Mouse (Mus musculus) right cerebral cortex, postnatal 25 days (tissue): ENCODE data around the gene Kansl3.
A peak's percentile ranks its signal among the peaks of the same experiment; 100 is the strongest.

Experiments used
- DNase-seq: peaks from one replicate; pipeline ENCODE4 v3.0.0; 2022

The Kansl3 gene

DNA sequence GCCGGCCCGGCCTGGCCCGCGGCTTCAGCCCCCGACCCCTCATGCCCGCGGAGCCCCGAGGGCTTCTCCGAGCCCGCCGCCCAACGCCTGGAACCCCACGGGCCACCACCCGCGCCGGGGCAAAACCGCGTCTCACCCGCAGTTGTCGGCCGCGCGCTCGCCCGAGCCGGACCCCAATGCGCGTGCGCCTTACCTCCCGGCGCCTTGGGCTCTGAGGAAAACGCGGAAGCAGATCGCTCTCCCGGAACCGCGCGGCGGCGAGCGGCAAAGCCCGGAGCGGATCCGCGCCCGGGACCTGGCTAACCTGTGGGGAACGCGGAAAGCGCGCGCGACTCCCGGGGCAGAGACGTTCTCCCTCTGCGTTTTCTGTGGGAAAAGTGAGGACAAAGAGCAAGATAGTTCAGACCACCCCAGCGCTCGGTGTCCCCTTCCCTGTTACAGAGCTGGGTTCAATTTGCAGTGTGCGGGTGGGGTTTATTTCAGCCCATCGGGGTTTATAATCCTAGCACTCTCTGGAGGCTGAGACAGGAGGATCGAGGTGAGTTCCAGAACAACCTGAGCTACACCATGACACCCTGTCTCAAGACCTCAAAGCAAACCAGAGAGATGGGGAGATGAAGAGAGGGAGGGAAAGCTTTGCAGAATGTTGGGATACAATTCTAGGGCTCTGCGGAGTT is at the start of gene Kansl3:
Gene Kansl3 (minus strand): TSS at position 213 of the 677 bp plus-strand sequence.
- DNase-seq: peak; percentile 87

DNA sequence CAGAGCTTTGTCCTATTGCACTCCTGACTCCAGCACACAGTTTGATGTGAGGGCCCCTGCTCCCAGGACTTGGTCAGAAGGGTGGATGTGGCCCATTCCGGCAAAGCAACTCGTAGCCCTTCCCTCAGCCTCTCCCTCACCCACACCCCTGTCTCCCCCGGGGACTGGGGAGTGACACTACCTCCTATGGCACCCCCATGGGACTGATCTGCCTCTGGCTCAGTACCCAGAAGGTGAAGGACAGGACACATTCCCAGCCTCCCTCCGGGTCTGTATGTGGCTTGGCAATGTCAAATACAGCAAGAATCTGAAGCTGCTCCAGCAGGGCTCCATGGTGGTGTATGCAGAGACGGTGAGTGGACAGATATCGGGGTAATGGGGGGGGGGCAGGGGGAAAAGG is 35.5 kb upstream of the Kansl3 start:
- no peak for DNase-seq

DNA sequence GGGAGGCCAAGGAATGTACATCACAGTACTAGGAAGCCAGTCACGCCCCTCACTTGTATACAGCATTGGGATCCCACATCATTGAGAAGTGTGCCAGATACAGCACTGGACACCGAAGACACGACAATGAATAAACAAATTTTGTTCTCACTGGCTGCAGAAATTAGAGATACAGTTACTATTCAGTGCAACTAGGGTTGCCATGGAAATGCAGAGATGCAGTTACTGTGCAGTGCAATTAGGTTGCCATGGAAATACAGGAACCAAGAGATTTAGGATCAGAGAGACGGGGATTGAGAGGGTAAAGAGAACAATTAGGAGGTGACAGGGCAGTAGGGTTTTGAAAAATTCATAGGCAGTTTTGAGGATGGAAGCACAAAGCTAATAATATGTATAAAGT is 32.5 kb upstream of the Kansl3 start:
- no peak for DNase-seq

DNA sequence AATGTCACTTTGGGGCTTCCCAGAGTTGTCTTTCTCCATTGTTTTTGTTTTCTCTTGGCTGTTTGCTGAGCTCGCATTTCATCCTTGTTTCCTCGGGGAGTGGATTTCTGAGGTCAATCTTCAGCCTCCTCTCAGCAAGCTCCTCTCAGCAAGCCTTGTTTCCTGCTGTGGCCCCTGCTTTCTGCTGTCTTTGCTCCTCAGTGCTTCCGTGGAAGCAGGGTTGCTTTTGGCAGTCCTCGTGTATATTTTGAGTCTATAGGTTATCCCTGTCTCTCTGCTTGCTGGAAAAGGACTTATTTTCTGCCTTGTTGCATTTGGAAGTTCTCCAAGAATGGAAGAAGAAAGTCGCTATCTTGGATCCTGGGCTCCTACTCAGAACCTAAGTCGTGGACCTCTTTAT is 28.1 kb upstream of the Kansl3 start:
- DNase-seq: no peak

DNA sequence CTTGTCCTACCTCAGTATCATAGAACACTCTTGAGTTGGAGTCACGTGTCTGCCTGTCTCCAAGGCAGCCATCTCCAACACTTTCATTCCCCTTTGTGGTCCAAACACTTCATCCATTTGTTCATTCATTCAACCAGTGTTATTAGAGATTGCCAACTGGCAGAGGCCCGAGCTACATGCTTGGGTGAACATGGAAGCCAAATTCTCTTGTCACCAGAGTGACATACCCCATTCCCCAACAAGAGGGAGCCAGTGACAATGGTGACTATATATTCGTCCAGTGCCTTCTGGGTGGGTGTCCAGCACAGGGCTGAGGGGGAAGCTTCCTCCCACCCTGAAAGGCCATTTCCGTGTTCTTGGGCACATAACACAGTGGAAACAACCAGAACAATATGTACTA is 10.6 kb upstream of the Kansl3 start:
- no peak for DNase-seq

DNA sequence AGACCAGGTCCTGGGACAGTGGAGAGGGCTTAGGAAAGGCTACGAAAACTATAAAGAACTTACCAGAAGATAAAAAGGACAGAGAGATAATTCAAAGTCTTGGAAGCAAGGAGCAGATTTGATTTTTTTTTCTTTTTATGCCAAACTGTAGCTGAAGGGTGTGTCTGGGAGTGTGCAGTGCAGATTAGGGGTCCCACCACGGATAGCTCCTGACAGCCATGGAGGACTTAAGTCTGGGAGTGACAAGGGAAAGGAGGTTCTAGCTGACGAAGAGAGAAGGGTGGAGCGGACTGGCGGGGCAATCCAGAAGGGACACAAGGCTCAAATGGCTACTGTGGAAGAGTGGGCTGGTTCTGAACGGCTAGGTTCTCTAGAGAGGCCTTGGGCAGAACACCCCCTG is 9.9 kb upstream of the Kansl3 start:
- DNase-seq: no peak

DNA sequence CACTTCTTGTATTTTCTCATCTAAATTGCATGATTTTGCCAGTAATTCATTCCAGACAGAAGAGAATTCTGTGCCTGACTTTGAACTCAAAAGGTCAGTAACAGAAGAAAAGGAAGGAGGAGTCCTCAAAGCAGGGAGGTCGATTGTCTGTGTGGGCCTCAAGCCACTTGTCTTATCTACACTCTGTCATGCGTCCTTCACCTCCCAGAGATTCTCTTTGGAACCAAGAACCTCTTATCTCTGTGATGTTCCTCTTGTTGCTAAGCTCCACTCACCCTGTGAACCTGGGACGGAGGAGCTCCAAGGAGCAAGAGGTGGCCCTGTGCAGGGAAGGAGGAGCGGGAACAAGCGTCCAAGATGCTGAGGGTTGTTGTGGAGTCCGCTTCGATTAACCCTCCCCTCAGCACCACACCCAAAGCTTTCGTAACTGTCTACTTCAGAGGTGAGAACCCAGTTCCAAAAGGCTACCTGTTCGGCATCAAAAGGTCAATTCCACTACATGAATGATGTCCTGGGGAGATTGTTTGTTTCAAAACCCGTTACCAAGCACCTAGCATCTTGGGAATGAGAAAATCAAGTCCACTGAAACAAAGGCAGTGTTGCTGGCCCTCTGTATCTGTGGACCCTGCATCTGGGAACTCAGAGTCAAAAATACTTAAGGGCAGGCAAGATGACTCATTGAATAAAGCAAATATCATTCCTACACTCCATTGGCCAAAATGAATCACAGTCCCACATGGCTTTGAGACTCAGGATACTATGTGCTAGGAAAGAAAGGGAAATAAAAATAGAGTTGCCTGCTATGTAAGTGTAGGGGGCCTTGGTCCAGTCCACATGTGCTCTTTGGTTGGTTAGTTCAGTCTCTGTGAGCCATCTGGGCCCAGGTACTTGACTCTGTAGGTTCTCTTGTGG is 3.2 kb upstream of the Kansl3 start, which contains the start of gene Fer1l5:
Gene Fer1l5 (plus strand): TSS at position 358 of the 912 bp plus-strand sequence.
- DNase-seq: no peak

DNA sequence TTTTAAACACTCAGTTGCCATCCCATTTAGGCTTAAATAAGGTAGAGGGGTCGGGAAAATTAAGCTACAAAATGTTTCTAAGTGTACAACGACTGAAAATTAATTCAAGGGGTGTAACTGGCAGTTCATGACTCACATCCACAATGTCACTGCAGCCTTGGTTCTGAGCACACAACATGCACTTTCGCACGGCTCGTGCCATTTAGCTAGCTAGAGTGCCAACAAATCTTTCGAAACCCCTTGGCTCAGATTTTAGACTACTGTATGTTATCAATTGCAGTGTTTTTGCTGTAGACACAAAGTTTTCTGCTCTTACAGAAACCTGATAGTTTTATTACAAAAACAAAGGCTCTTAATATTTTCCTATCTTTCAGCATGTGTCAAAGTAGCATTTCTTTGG is 1.9 kb upstream of the Kansl3 start:
- no peak for DNase-seq

DNA sequence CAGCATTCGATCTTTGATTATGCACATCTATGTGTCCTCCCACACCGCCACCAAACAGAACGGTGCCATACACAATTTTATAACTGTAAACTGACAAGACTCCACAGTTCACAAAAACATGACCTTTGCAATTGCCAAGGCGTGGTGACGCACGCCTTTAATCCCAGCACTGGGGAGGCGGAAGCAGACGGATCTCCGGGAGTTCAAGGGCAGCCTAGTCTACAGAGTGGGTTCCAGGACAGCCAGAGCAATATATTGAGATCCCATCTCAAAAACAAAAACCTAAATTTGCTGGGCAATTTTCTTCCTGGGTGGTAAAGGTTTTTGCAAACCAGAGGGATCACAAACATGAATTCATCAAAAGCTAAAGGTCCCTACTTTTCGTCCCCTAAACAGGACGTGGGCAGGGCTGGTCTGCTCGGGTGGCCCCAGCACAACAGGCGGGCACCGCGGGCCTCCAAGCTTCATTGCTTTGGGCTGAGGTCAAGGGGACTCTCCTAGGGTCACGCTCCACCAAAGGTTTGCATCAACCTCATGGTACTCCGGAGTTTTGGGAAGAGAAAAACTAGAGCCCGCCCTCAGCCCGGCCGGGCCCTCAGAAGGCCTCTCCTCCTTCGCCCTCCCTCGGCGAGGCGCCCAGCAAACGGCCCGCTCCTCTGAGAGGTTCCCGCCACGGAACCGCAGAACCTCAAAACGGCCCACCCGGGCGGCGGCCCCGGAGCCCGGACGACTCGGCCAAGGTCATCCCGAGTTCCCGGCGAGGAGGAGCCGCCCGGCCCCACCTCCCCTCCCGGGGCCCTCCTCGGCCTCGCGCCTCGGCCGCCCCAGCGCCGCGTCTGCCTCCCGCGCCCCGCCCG is 641 bp downstream of the Kansl3 start:
- no peak for DNase-seq

DNA sequence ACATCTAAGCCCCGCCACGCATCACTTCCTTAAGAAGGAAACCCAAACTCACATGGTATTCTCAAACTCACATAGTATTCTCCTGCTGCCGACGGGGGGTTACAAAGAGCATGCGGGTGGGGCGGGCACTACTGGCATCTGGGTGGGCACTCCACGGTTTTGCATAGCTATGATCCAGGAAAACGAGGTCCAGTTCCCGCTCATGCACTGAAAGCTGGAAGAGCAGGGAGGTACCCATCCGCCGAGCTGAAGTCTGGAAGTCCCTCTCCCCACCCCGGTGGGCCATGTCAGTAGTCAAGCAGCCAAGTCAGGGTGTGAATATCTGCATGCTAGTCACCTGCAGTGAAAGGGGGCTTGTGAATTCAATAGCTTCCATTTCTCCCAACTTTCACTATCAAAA is 1.3 kb downstream of the Kansl3 start:
- DNase-seq: no peak

DNA sequence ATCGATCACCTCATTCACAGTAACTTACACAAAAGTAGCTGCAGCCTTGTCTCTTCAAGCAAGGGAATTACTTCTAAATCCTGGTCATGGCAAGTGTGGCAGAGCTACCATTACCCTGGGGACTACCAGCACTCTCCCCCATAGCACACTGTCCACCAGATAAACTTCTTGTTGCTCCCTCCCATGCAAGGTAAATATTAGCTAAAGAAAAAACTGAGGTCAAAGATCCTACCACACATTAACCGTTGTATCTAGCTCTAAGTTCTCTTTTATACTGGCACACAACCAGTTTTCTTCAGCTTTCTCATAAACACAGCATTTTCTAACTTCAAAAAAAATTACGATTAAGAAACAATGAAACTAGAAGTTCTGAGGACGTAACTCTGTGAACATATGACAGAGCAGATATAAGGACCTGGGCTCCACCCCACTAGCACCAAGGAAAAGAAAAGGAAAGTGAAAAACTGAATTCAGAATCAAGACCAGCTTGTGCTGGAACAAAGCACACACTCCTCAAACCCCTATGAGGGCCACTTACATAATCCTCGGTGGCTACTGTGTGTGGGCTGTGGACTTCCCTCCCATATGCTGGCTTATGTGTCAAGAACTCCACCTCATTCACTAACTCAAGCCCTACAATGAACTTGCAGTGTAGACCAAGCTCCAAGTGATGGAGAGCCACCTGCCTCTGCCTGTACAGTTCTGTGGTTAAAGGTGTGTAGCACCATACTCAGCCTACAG is 11.9 kb downstream of the Kansl3 start:
- no peak for DNase-seq

DNA sequence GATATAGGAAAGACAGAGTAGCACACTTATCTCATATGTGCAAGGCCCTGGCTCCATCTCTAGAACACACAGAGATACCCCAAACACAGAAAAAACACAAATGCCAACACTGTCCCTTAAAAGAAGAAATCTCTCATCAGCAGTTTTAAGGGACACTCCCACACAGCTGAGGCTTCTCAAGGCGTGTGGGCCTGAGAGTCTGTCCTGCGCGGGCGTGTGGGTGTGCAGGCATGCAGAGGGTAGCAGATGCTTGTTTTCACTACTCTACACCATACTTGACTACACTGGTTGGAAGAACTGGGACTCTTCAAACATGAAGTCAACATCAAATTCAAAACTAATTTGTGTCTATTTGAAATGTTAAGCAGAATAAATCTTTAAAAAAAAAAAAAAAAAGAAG is 16.6 kb downstream of the Kansl3 start:
- peak; percentile 17 for DNase-seq

DNA sequence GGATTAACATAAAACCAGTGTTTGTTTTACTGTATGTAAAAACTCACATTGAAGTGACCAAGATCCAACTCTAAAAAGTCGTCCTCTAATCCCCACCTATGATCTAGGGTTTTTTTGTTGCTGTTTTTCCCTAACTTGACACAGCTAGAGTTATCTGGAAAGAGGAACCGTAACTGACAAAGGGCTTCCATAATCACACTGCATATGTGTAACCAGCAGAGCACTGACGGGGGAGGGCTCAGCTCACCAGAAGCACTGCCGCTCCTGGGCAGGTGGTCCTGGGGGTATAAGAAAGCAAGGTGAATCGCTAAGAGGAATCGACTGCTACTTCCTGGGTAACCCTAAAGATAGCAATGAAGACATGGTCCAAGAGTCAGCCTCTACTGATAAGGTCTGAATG is 26.4 kb downstream of the Kansl3 start:
- DNase-seq: no peak

DNA sequence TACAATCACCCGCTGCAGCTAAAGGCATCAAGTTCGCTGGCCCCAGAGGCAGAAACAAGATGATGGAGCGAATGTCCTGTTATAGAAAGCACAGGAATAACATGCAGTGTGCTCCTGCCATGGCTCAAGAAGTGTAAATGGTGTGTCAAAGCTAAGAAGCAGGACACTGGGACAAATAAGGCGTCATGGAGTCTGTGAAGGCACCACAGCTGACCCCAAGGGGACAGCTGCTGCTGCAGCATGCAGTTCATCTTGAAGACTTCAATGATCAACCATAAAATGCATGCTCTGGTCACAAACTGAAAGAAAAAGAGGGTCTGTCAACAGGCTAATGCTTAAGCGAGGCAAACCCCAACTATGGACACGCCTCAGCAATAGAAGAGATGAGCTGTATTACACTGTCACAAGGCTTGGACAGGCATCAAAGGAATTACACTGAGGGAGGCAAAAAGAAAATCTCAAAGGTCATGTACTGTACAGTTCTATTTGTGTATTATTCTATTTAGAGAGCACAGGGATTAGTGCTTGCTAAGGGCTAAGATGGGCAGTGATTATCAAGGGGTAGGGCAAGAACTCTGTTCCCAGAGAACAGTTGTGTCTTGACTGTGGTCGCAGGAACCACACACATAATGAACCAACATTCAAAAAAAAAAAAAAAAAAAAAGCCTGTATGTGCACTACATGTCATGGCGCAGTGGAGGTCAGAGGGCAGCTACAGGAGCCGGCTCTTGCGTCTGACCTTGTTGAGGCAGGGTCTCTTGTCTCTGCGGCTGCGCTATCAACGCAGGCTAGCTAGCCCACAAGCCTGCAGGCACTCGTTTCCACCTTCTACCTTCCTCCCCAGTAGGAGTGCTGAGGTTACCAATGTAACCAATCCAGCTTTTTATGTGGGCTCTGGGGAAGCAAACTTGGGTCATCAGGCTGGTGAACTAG is 35.8 kb downstream of the Kansl3 start:
- no peak for DNase-seq

DNA sequence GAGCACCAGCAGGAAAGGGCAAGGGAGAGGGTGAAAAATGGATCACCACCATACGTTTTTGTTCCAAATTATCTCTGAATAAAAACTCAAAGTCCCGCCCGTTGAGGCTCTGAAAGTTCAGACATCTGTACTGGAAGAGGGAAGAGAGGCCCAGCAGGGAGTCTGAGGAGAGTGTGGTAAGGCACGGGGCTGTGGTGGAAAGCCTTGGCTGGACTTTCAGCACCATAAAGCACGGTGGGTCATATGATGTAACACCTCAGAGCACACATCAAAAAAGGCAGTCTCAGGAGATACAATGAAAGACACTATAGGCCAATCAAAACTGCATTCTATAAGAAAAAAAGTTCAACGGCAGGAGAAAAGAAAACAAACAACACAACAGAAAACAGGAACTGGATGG is 37.2 kb downstream of the Kansl3 start:
- DNase-seq: no peak

DNA sequence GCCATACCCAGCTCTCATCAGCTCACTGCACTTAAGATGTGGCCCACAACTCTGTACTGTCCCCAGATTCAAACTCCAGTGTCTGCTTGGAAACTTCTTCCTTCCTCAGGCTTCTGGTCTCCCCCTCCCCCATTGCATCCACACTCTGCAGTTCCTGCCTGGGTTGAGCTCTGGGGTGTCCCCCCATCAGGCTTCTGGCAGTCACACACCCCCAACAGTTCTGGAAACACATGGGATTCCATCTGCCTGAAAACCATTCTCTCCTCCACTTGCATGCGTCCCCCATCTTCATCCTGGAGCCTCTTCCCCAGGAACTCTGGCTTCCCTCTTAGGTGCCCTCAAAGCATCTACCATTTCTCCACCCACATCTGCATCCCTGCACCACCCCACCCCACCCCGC is 42.2 kb downstream of the Kansl3 start:
- no peak for DNase-seq

DNA sequence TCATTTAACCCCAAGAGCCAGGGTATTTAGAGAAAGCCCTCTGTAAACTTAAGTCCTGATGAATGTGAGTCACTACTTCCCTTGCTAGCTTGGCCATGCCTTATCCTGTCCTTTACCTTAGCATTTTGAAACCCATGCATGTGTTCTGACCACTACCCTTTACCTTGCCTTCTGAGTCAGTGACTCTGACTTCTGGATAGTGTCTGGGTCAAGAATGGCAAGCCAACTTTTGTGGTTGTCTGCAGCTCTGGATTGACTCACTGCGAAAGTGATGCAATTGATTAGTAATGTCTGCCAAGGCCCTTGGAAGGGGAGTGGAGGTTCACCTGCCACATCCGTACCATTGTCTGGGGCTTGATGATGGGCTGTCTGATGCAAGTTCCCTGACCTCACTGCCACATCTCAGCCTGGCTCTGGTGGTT is 43.1 kb downstream of the Kansl3 start:
- no peak for DNase-seq

DNA sequence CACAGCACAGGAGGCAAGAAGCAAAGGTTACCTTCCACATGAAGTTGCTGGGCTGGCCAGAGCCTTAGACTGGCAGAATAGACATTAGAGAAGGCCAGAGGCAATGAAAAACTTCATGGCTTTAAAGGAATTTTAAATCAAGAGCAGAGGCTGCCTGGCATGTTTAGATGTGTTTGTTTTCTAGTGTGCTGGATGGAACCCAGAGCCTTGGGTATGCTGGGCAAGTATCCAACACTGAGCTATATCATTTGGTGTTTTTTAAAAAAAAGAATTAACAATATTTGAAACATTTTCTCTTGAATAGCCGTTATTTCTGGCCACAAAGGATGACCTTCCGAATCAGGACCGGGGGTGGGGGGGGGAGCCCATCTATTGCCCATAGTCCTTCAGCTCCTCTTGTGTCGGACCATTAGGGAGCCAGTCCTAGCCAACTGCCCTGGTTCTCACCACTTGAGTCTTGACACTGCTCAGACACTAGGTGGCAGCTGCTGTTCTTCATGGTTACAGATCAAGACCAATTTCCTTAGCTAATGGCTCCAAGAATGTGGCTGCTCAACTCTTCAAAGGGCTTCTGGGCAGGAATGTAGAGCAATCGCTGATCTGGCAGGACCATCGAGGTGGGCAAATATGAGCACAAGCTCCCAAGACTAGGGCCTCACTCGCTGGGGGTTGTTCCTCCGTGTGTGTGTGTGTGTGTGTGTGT is 45.1 kb downstream of the Kansl3 start:
- DNase-seq: no peak

DNA sequence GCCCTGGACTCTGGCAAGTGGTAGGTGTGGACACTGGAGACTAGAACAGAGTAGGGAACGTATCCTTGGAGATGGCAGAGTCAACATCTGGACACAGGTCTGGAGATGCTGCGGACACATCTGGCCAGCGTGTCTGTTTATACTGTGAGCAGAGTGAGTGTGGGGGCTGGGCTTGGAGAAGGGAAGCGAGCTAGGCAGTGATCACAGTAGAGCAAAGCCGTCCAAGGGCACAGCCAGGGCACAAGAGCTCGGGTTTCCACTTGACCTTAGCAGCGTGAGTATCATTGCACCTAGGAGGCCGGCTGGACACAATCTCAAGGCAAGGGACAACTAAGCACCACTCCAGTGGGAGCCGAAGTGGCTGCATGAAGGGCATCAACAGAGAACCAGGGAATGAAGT is 45.9 kb downstream of the Kansl3 start:
- DNase-seq: no peak

DNA sequence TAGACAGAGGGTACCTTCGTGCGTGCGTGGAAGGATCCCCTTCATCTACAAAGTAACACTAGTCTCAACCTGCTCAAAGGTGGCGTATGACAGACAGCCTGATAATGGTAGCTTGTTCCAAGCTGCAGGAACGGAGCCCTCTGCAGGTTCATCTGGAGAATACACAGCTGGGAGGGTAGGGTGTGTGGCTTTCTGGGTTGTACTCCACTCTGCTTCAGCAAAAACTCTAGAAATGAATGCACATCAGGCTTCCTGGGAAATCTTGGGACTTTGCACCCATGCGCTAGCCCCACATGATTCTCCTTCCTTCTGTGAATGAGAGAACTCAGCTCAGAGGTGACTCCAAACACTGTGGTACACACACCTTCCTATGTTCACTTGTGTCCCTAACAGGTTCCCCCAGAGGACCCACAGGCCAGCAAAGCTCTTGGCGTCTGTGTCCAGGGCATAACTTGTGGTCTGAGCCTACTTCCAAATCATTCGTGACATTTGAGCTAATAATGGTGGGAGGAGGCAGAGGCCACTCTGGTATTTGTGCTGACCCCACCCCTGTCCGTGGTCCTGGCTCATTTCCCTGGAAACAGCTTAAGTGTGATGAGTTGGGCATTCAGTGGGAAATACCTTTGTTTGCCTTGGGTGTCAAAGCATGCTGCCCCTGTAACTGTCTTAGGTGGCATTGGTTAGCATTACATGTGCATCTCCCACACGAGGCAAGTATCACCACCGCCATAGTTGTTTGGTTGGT is 47.0 kb downstream of the Kansl3 start:
- no peak for DNase-seq
